Comparison of ENCODE assay signal across 8 mouse cellular contexts in genomic region chr7:73539116-73539682, GRCm38 (mm10). TPM values are rescaled to one million over a fixed set of nuclear protein-coding genes. Genes with fewer than 3 reads are reported as not detected.
DNase-seq lines count a peak whose midpoint lies in the region; ATAC-seq lines count a peak whose summit lies in the region.

No protein-coding gene starts in this region.

- peaks cover 34% of the 10 kb centered on the region for H3K4me1 ChIP-seq in forebrain, embryonic 10.5 days
- peaks cover 36% of the 10 kb centered on the region for H3K4me1 ChIP-seq in liver, embryonic 13.5 days (replicated peaks)
- H3K4me1 ChIP-seq in stomach, embryonic 16.5 days (ENCODE audit: control insufficient read depth, insufficient read depth, low read length): peaks cover 24% of the 10 kb centered on the region

- H3K27me3 ChIP-seq in forebrain, embryonic 10.5 days (ENCODE audit: poor library complexity, severe bottlenecking): no peaks in the 10 kb centered on the region
- no peaks in the 10 kb centered on the region for H3K27me3 ChIP-seq in liver, embryonic 13.5 days
- H3K27me3 ChIP-seq in stomach, embryonic 16.5 days (ENCODE audit: control insufficient read depth, insufficient read depth, low read length): no peaks in the 10 kb centered on the region

- peak overlapping the region; percentile 69 for H3K4me2 ChIP-seq in liver, embryonic 13.5 days
- H3K4me2 ChIP-seq in stomach, embryonic 16.5 days (ENCODE audit: low read depth, low read length): peak overlapping the region; percentile 80

- peak overlapping the region; percentile 60 for H3K4me3 ChIP-seq in forebrain, embryonic 10.5 days
- H3K4me3 ChIP-seq in liver, embryonic 13.5 days (replicated peaks): peak overlapping the region; percentile 58
- peak overlapping the region; percentile 48 for H3K4me3 ChIP-seq in stomach, embryonic 16.5 days (replicated peaks; ENCODE audit: low read length)

- 32% methylated on average over 2 of the region's 2 CpGs for WGBS in forebrain, embryonic 10.5 days
- WGBS in liver, embryonic 13.5 days (ENCODE audit: insufficient replicate concordance): 25% methylated on average over 2 of the region's 2 CpGs
- 16% methylated on average over 2 of the region's 2 CpGs for WGBS in stomach, embryonic 16.5 days

- H3K36me3 ChIP-seq in forebrain, embryonic 10.5 days (replicated peaks): peaks cover 32% of the 10 kb centered on the region
- H3K36me3 ChIP-seq in liver, embryonic 13.5 days: peaks cover 26% of the 10 kb centered on the region
- H3K36me3 ChIP-seq in stomach, embryonic 16.5 days (ENCODE audit: control insufficient read depth, insufficient read depth, low read length): 0 out of 2 replicates have a peak, but pooled peaks cover 6% of the 10 kb centered on the region

- ATAC-seq in liver, embryonic 13.5 days (ENCODE audit: low read depth): no peak
- no peak for ATAC-seq in stomach, embryonic 16.5 days (ENCODE audit: insufficient read depth, low FRiP score)

- peak overlapping the region; percentile 65 for H3K9ac ChIP-seq in liver, embryonic 13.5 days
- H3K9ac ChIP-seq in stomach, embryonic 16.5 days (ENCODE audit: low read length): peak overlapping the region; percentile 69

- peak; percentile 17 for DNase-seq in cerebellum, adult 8-10 months
- no peak for DNase-seq in cerebellum, adult 9-11 months
- DNase-seq in 416B (ENCODE audit: low read depth): peak; percentile 73
- no peak for DNase-seq in forebrain, embryonic 10.5 days (ENCODE audit: extremely low spot score, low spot score)
- no peak for DNase-seq in liver, embryonic 13.5 days
- no peak for DNase-seq in left cerebral cortex, adult 9 months (ENCODE audit: low spot score in 2 of 2)
- DNase-seq in lung, postnatal 14 days: no peak

- H3K27ac ChIP-seq in forebrain, embryonic 10.5 days: peak overlapping the region; percentile 96
- peak overlapping the region; percentile 67 for H3K27ac ChIP-seq in liver, embryonic 13.5 days
- H3K27ac ChIP-seq in stomach, embryonic 16.5 days (ENCODE audit: low read length): peak overlapping the region; percentile 73

- H3K9me3 ChIP-seq in forebrain, embryonic 10.5 days: no peaks in the 10 kb centered on the region
- H3K9me3 ChIP-seq in liver, embryonic 13.5 days (replicated peaks): no peaks in the 10 kb centered on the region
- no peaks in the 10 kb centered on the region for H3K9me3 ChIP-seq in stomach, embryonic 16.5 days (replicated peaks; ENCODE audit: control insufficient read depth, low read length)

RNA-seq across cellular contexts. Expression of gene Chd2, which starts 2.4 kb away (rescaled TPM):
- 45.1 and 45.7 TPM in 2 replicates for polyA plus RNA-seq in forebrain, embryonic 10.5 days (2016; fragmentation: Nextera tagmentation; extraction: Ambion mirVana)
- polyA plus RNA-seq in liver, embryonic 13.5 days (2015; fragmentation: Nextera tagmentation; extraction: Ambion mirVana): 18.8 and 25.6 TPM in 2 replicates
- 35.8 and 44.5 TPM in 2 replicates for polyA plus RNA-seq in stomach, embryonic 16.5 days (2015; fragmentation: Nextera tagmentation; extraction: Ambion mirVana)

Comparison
In these comparisons a context has a peak if more than half of its experiments do, and no peak if none do; other contexts are left out.
1. DNase-seq: peak in cerebellum, adult 8-10 months (single experiment) and 416B (single experiment); none in cerebellum, adult 9-11 months (single experiment), forebrain, embryonic 10.5 days (single experiment), liver, embryonic 13.5 days (single experiment), left cerebral cortex, adult 9 months (0 of 2) and lung, postnatal 14 days (single experiment).
2. Peak in every context shown above with its lines, with median percentiles within 50 percentile points of each other: H3K27ac ChIP-seq and H3K4me3 ChIP-seq.